Mouse (Mus musculus): ENCODE measurements around the gene Gm26620. TPM values are rescaled to one million over a fixed set of nuclear protein-coding genes. Genes with fewer than 3 reads are reported as not detected.

The Gm26620 gene
- polyA plus RNA-seq, 1 experiment from 2014 or later, result 0.28 TPM

DNA sequence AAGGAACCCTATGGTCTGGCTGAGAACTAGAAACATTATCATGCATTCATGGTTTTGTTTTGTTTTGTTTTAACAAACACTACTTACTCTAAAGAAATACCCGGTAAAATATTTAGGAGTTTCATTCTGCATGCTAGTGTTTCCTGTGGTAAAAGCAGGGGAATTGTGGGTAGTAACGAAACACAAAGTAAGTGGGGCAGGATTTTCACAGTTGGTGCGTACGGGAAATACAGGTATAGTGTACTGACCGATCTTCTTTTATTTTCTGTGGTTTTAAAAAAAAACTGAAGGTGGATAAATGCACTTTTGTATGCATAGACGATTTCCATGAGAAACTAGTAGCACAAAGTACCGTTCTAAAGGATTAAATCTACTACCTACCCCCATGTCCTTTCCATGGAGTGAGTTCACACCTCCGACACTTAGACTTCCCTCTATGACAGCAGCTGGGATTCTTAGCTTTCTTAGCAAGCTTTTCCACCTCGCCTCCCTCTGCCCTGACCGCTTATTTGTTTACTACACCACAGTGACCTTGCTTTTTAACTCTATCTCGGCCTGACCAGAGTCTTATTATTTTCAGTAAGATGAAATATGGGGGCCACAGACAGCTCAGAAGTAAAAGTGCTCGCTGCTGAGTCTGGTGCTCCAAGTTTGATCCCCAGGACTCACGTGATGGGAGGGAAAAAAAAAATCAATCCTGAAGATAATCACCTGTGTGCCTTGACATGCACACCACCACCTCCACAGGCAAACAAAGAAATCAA, 23.0 kb upstream of the Gm26620 start:
- Histone ChIP-seq H3K4me3 (replicated peaks) (no peak overlapping the region), H3K9ac (replicated peaks) (no peak overlapping the region), H3K9me3 (no peaks in the 10 kb centered on the region), H3K27ac (no peak overlapping the region), H3K27me3 (no peaks in the 10 kb centered on the region), H3K36me3 (no peaks in the 10 kb centered on the region), H3K4me2 (no peak overlapping the region), H3K4me1 (replicated peaks) (peaks cover 7% of the 10 kb centered on the region; the same call in 1 of the 2 replicates)
- ATAC-seq (ENCODE audit: insufficient number of reproducible peaks, insufficient read depth, low FRiP score, low TSS enrichment, low read depth), result no peak
- WGBS, result 82% methylated on average over 13 of the region's 13 CpGs

DNA sequence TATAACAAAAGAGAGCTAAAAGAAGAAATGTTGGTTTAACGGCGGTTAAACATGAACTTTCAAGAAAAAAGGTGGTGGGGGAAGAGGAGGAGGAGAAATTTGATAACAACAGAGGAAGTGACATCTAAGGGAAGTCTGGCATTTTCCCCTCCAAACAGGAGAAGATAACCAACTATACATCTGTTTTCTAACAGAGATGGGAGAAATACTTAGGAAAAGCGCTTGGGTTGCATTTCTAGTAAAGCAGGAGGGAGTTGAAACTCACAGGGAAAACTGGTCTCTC, 22.5 kb upstream of the Gm26620 start:
- ATAC-seq (ENCODE audit: insufficient number of reproducible peaks, insufficient read depth, low FRiP score, low TSS enrichment, low read depth), result no peak
- WGBS, result 80% methylated on average over 3 of the region's 3 CpGs
- H3K9ac ChIP-seq (replicated peaks), result no peak overlapping the region

DNA sequence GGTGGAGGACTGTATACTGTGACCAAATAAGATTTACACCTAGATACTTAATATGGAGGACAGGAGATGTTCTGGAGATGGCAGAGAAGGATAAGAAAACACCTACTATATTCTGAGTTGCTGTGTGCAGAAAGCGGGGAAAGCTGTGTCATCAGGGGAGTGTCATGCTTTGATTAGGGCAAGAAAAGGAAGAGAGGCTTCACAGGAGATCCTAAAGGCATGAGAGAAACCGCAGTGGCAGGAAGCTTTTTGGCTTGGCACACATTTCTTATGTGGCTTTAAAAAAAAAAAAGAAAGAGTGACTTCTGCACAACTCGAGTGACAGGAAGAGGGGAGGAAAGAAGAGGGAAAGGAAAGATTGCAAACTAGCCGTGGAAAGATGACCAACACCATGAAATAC, 21.8 kb upstream of the Gm26620 start:
- WGBS, result 72% methylated on average over 4 of the region's 4 CpGs
- no peak for ATAC-seq (ENCODE audit: insufficient number of reproducible peaks, insufficient read depth, low FRiP score, low TSS enrichment, low read depth)
- Histone ChIP-seq H3K9ac (replicated peaks) (no peak overlapping the region), H3K4me2 (no peak overlapping the region), H3K36me3 (no peaks in the 10 kb centered on the region), H3K4me3 (replicated peaks) (no peak overlapping the region), H3K4me1 (replicated peaks) (peaks cover 10% of the 10 kb centered on the region; the same call in 1 of the 2 replicates), H3K9me3 (no peaks in the 10 kb centered on the region), H3K27ac (no peak overlapping the region), H3K27me3 (no peaks in the 10 kb centered on the region)

More for the DNA sequence above, 22.5 kb upstream of the Gm26620 start:
- Histone ChIP-seq H3K9me3 (no peaks in the 10 kb centered on the region), H3K36me3 (no peaks in the 10 kb centered on the region), H3K4me2 (no peak overlapping the region), H3K4me3 (replicated peaks) (no peak overlapping the region), H3K27me3 (no peaks in the 10 kb centered on the region), H3K27ac (no peak overlapping the region), H3K4me1 (replicated peaks) (peaks cover 10% of the 10 kb centered on the region; the same call in 1 of the 2 replicates)

DNA sequence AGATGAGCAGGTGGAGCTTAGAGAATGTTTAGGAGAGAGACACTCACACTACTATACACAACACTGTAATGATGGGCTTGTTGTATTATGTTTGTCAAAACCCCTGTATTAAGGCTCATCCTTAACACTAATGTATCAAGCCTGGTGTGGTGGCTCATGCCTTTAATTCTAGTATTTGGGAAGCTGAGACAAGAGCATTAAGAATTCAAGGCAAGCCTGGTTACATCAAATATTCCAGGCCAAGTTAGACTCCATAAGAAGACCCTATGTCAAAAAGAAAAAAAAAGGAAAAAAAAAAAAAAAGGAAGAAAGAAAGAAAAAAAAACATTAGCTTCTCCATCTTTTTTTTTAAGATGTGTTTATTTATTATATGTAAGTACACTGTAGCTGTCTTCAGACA, 20.6 kb upstream of the Gm26620 start:
- Histone ChIP-seq H3K4me2 (no peak overlapping the region), H3K27me3 (no peaks in the 10 kb centered on the region), H3K36me3 (no peaks in the 10 kb centered on the region), H3K9ac (replicated peaks) (no peak overlapping the region), H3K4me3 (replicated peaks) (no peak overlapping the region), H3K4me1 (replicated peaks) (peaks cover 10% of the 10 kb centered on the region; the same call in 1 of the 2 replicates), H3K27ac (no peak overlapping the region), H3K9me3 (no peaks in the 10 kb centered on the region)
- ATAC-seq (ENCODE audit: insufficient number of reproducible peaks, insufficient read depth, low FRiP score, low TSS enrichment, low read depth), result no peak

DNA sequence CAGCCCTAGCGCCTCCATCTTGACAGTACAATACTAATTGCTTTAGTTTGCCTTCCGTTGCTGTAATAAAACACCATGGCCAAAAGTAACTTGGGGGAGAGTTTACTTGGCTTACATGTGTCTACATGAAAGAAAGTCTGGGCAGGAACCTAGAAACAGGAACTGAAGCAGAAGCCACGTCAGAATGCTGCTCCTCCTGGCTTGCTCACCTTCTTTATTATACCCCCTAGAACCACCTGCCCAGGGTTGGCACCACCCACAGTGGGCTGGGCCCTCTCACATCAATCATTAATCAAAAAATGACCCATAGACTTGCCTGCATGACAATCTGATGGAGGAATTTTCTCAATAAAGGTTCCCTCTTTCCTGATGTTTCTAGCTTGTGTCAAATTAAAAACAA, 20.1 kb upstream of the Gm26620 start:
- Histone ChIP-seq H3K4me1 (replicated peaks) (peaks cover 10% of the 10 kb centered on the region; the same call in 1 of the 2 replicates), H3K27ac (no peak overlapping the region), H3K27me3 (no peaks in the 10 kb centered on the region), H3K4me2 (no peak overlapping the region), H3K36me3 (no peaks in the 10 kb centered on the region), H3K9me3 (no peaks in the 10 kb centered on the region), H3K9ac (replicated peaks) (no peak overlapping the region), H3K4me3 (replicated peaks) (no peak overlapping the region)
- no peak for ATAC-seq (ENCODE audit: insufficient number of reproducible peaks, insufficient read depth, low FRiP score, low TSS enrichment, low read depth)
- WGBS, result 78% methylated on average over 3 of the region's 3 CpGs

DNA sequence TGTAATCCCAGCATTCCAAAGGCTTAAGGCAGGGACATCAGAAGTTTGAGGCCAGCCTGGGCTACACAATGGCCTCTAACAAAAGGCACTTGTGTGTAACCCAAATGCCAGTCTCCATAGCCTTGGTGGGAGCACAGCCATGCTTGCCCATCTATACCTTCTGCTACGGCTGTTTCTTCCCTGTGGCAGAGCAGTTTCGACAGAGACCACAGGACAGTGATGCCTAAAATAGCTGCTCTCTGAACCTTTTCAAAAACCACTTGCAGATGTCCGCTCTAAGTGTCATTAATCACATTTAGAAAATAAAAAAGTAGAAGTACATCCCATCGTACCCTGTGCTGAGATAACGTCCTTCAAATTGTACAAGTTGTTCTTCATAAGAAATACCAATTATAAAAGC, 19.5 kb upstream of the Gm26620 start:
- no peak overlapping the region for H3K4me3 ChIP-seq (replicated peaks)
- no peak overlapping the region for H3K4me2 ChIP-seq
- no peaks in the 10 kb centered on the region for H3K9me3 ChIP-seq
- H3K9ac ChIP-seq (replicated peaks), result no peak overlapping the region
- H3K27me3 ChIP-seq, result no peaks in the 10 kb centered on the region
- no peak for ATAC-seq (ENCODE audit: insufficient number of reproducible peaks, insufficient read depth, low FRiP score, low TSS enrichment, low read depth)
- 88% methylated on average over 5 of the region's 5 CpGs for WGBS
- no peaks in the 10 kb centered on the region for H3K36me3 ChIP-seq
- H3K27ac ChIP-seq, result no peak overlapping the region
- H3K4me1 ChIP-seq (replicated peaks), result peaks cover 10% of the 10 kb centered on the region; the same call in 1 of the 2 replicates

DNA sequence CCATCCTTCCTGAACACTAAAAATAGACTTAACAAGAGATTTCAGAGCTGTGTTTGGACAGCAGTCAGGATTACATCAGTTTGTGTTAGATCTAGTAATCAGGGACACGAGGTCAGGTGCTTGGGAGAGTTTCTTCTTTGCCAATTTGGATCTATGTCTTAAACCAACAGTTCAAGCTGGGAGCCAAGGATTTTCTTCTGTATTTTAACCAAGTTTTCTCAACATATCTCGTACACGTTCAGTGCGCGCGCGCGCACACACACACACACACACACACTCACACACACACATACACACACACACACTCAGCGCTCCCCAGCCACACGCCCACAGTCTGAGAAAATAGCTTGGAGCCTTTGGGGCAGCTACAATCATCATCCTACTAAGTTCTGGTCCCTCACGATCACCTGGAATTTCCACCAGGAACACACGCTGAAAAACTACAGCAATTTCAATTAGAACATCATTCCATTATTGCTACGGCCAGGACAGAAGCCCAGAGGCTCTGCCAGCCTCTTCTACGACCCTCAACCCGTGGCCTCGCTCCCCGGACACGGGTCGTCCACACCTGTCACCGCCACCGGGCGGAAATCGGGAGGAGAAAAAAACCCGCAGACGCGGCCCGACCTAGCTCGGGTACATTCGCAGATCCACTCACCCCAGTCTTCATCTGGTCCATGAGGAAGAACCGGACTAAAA, 17.7 kb upstream of the Gm26620 start:
- H3K4me2 ChIP-seq, result peak overlapping the region; percentile 88
- WGBS, result 5% methylated on average over 30 of the region's 30 CpGs
- peaks cover 10% of the 10 kb centered on the region; the same call in 1 of the 2 replicates for H3K4me1 ChIP-seq (replicated peaks)
- no peaks in the 10 kb centered on the region for H3K9me3 ChIP-seq
- H3K27me3 ChIP-seq, result no peaks in the 10 kb centered on the region
- ATAC-seq (ENCODE audit: insufficient number of reproducible peaks, insufficient read depth, low FRiP score, low TSS enrichment, low read depth), result peak; percentile 54; the same call in 1 of the 2 replicates
- H3K9ac ChIP-seq (replicated peaks), result peak overlapping the region; percentile 74
- H3K36me3 ChIP-seq, result peaks cover 8% of the 10 kb centered on the region
- peak overlapping the region; percentile 62 for H3K27ac ChIP-seq
- peak overlapping the region; percentile 81 for H3K4me3 ChIP-seq (replicated peaks)

DNA sequence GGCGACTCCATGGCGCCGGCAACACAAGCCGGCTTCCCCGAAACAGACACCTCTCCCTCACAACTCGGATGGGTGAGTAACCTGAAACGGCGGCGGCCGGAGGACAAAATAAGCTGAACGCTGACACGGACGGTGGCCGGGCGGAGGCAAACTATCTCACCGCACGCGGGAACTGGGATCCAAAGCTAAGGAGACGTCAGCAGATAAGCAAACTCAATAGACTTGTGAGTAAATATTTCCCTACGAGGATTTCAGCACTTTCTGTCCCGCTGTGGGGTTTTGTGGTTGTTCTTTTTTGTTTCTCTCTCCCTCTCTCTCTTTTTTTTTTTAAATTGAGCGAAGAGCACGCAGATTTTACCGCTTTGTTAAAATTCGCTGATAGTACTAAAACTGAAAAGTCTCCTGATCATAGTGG, 17.2 kb upstream of the Gm26620 start, which contains the start of gene Atf6:
Gene Atf6, minus strand, starts transcription at position 81 of the 415 bp plus-strand sequence.
- H3K4me1 ChIP-seq (replicated peaks), result peaks cover 10% of the 10 kb centered on the region; the same call in 1 of the 2 replicates
- H3K4me2 ChIP-seq, result peak within 1 kb of the TSS; percentile 88
- under 1% methylated on average over 25 of the region's 25 CpGs for WGBS

DNA sequence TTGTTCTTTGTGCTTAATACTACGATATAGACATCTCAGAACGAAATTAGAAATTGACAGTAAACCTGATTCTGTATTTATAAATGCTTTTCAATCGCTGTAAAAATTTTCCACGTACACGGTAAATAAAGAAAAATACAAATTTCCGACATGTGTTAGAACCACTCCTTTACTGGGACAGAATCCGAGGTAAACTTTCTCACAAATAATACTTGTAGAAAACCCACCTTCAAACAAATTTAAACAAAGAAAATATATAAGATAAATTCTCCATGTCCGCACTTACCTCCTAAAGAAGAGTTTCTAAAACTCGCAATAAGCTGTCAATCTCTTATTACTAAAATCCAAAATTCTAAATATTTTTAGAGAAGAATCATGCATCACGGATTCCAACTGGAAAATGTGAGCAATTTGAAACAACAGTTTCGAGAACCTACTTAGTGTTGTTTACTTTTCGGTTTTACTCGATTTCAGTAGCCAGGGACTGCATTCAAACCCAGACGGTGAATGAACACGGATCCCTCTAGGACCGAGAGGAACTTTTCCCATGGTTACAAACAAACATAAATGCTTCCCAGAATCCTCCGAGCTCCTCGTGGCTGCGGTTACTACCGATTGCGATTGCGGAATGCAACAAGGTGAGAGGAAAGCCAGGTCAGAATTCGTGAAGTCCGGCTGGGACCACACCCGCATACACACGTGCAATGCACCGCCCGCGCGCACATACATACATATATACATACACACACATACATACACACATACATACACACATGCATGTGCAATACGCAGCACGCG, 16.6 kb upstream of the Gm26620 start:
- ATAC-seq (ENCODE audit: insufficient number of reproducible peaks, insufficient read depth, low FRiP score, low TSS enrichment, low read depth), result peak; percentile 76
- H3K9ac ChIP-seq (replicated peaks), result peak overlapping the region; percentile 74

More for the DNA sequence above, 17.2 kb upstream of the Gm26620 start, which contains the start of gene Atf6:
- Histone ChIP-seq H3K27ac (peak within 1 kb of the TSS; percentile 62), H3K36me3 (peaks cover 13% of the 10 kb centered on the region), H3K9ac (replicated peaks) (peak within 1 kb of the TSS; percentile 74), H3K9me3 (no peaks in the 10 kb centered on the region), H3K27me3 (no peaks in the 10 kb centered on the region), H3K4me3 (replicated peaks) (peak within 1 kb of the TSS; percentile 81)
- ATAC-seq (ENCODE audit: insufficient number of reproducible peaks, insufficient read depth, low FRiP score, low TSS enrichment, low read depth), result peak; percentile 50; the same call in 1 of the 2 replicates

DNA sequence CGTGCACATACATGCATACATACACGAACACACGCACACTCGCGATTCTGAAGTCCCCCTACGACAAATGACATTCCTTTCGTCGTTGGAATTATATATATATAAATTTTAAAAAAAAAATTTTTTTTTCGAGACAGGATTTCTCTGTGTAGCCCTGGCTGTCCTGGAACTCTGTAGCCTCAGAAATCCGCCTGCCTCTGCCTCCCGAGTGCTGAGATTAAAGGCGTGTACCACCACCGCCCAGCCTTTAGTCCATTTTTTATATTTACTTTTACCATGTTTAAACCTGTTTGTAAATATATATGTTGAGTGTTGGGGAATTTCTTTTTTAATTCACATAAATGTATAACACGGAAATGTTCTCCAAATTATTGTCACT, 16.0 kb upstream of the Gm26620 start:
- peaks cover 17% of the 10 kb centered on the region for H3K36me3 ChIP-seq
- H3K27me3 ChIP-seq, result no peaks in the 10 kb centered on the region
- H3K4me2 ChIP-seq, result peak overlapping the region; percentile 88
- ATAC-seq (ENCODE audit: insufficient number of reproducible peaks, insufficient read depth, low FRiP score, low TSS enrichment, low read depth), result peak; percentile 53; the same call in 1 of the 2 replicates
- peak overlapping the region; percentile 58 for H3K9ac ChIP-seq (replicated peaks)
- WGBS, result 18% methylated on average over 14 of the region's 14 CpGs
- 0 out of 2 replicates have a peak overlapping the region, but pooled peaks have one; percentile 50 for H3K27ac ChIP-seq
- peak overlapping the region; percentile 81 for H3K4me3 ChIP-seq (replicated peaks)
- H3K9me3 ChIP-seq, result no peaks in the 10 kb centered on the region
- H3K4me1 ChIP-seq (replicated peaks), result peaks cover 10% of the 10 kb centered on the region; the same call in 1 of the 2 replicates

More for the DNA sequence above, 16.6 kb upstream of the Gm26620 start:
- Histone ChIP-seq H3K36me3 (peaks cover 16% of the 10 kb centered on the region), H3K27me3 (no peaks in the 10 kb centered on the region), H3K9me3 (no peaks in the 10 kb centered on the region), H3K4me1 (replicated peaks) (peaks cover 10% of the 10 kb centered on the region; the same call in 1 of the 2 replicates), H3K4me2 (peak overlapping the region; percentile 88), H3K27ac (0 out of 2 replicates have a peak overlapping the region, but pooled peaks have one; percentile 50), H3K4me3 (replicated peaks) (peak overlapping the region; percentile 81)
- WGBS, result under 1% methylated on average over 33 of the region's 33 CpGs

Data from limb, embryonic 12.5 days (tissue).